Mouse (Mus musculus) neural tube, embryonic 15.5 days (tissue): ENCODE results near the gene Lce3c. TPM values are rescaled to one million over a fixed set of nuclear protein-coding genes. Genes with fewer than 3 reads are reported as not detected.

Experiments
- ATAC-seq: fragments of 200-750 bp; cut with Nextera tagmentation; 2 replicates; pipeline ENCODE4 v1.8.0; 2017; ENCODE audit warnings: mild to moderate bottlenecking, moderate TSS enrichment, moderate library complexity; ENCODE audit not compliant: low FRiP score
- H3K27ac ChIP-seq: fragments of 300-500 bp; sonication (generic); replicated peaks from 2 replicates; pipeline ENCODE4 v1.5.1; 2015; ENCODE audit warnings: mild to moderate bottlenecking, inconsistent platforms
- H3K27me3 ChIP-seq: fragments of 300-500 bp; sonication (generic); replicated peaks from 2 replicates; pipeline ENCODE4 v1.6.1; 2015; ENCODE audit warnings: inconsistent platforms
- H3K36me3 ChIP-seq: fragments of 300-500 bp; sonication (generic); 2 replicates; pipeline ENCODE4 v1.6.1; 2015; ENCODE audit warnings: inconsistent platforms
- H3K4me1 ChIP-seq: fragments of 300-500 bp; sonication (generic); 2 replicates; pipeline ENCODE4 v1.6.1; 2015; ENCODE audit warnings: inconsistent platforms
- H3K4me2 ChIP-seq: fragments of 300-500 bp; sonication (generic); 2 replicates; pipeline ENCODE4 v1.6.1; 2015; ENCODE audit warnings: inconsistent platforms, mild to moderate bottlenecking, moderate library complexity
- H3K4me3 ChIP-seq: fragments of 300-500 bp; sonication (generic); replicated peaks from 2 replicates; pipeline ENCODE4 v1.5.1; 2015; ENCODE audit warnings: mild to moderate bottlenecking, inconsistent platforms
- H3K9ac ChIP-seq: fragments of 300-500 bp; sonication (generic); replicated peaks from 2 replicates; pipeline ENCODE4 v1.6.1; 2015; ENCODE audit warnings: mild to moderate bottlenecking, inconsistent platforms
- H3K9me3 ChIP-seq: fragments of 300-500 bp; sonication (generic); replicated peaks from 2 replicates; pipeline ENCODE4 v1.6.1; 2016; ENCODE audit warnings: inconsistent platforms
- polyA plus RNA-seq: library from polyadenylated mRNA; unstranded; fragments of >200 nt; fragmentation: Nextera tagmentation; extraction: Ambion mirVana; gene quantifications from 2 replicates; pipeline ENCODE4 v1.2.1, GENCODE M21; 2015

Lce3c gene
- polyA plus RNA-seq, 1 experiment from 2014 or later = not detected

- Histone ChIP-seq H3K4me2 (no peak within 1 kb of the TSS), H3K9me3 (no peaks in the 10 kb centered on the region), H3K27ac (no peak within 1 kb of the TSS), H3K4me1 (no peaks in the 10 kb centered on the region), H3K4me3 (no peak within 1 kb of the TSS), H3K27me3 (no peaks in the 10 kb centered on the region), H3K9ac (no peak within 1 kb of the TSS), H3K36me3 (no peaks in the 10 kb centered on the region)
- no peak for ATAC-seq
Measured at GRCm38 (mm10) chr3:92991926-92992325, 47.6 kb downstream of the Lce3c start, which contains the start of gene Lce3f. Lce3f (plus strand) TSS chr3:92992226.

Other genes starting within 250 kb of the Lce3c start
- not detected in 2 replicates for gene Lce1e, start 235.4 kb upstream of the Lce3c start, polyA plus RNA-seq
- gene Lce1f, start 224.1 kb upstream of the Lce3c start, polyA plus RNA-seq = not detected in 2 replicates
- not detected in 2 replicates for gene Gm38119, start 205.4 kb upstream of the Lce3c start, polyA plus RNA-seq
- gene Lce1g, start 192.1 kb upstream of the Lce3c start, polyA plus RNA-seq = not detected in 2 replicates
- gene Lce1h, start 179.4 kb upstream of the Lce3c start, polyA plus RNA-seq = not detected in 2 replicates
- gene Lce1i, start 165.6 kb upstream of the Lce3c start, polyA plus RNA-seq = not detected in 2 replicates
- not detected in 2 replicates for gene Lce1j, start 154.0 kb upstream of the Lce3c start, polyA plus RNA-seq
- gene Lce1k, start 136.6 kb upstream of the Lce3c start, polyA plus RNA-seq = not detected in 2 replicates
- not detected in 2 replicates for gene Kprp, start 117.2 kb upstream of the Lce3c start, polyA plus RNA-seq
- not detected in 2 replicates for gene Lce1l, start 93.2 kb upstream of the Lce3c start, polyA plus RNA-seq
- gene 2310050C09Rik, start 74.3 kb upstream of the Lce3c start, polyA plus RNA-seq = not detected in 2 replicates
- not detected in 2 replicates for gene Lce3a, start 18.3 kb upstream of the Lce3c start, polyA plus RNA-seq
- gene Lce3b, start 11.5 kb upstream of the Lce3c start, polyA plus RNA-seq = not detected in 2 replicates
- not detected in 2 replicates for gene Lce3d, start 12.9 kb downstream of the Lce3c start, polyA plus RNA-seq
- gene Lce3e, start 22.6 kb downstream of the Lce3c start, polyA plus RNA-seq = not detected in 2 replicates
- gene Lce3f, start 47.7 kb downstream of the Lce3c start, polyA plus RNA-seq = not detected in 2 replicates
- gene Crct1, start 71.2 kb downstream of the Lce3c start, polyA plus RNA-seq = 0.88 and 0.97 TPM in 2 replicates
- not detected in 2 replicates for gene Lce1m, start 74.6 kb downstream of the Lce3c start, polyA plus RNA-seq
- not detected in 2 replicates for gene Gm4858, start 124.3 kb downstream of the Lce3c start, polyA plus RNA-seq
- gene Crnn, start 200.3 kb downstream of the Lce3c start, polyA plus RNA-seq = not detected in 2 replicates